Mouse (Mus musculus) neural tube, embryonic 14.5 days (tissue): ENCODE results near the gene Akap2. TPM values are rescaled to one million over a fixed set of nuclear protein-coding genes. Genes with fewer than 3 reads are reported as not detected.

Experiments
- ATAC-seq: fragments of 200-750 bp; cut with Nextera tagmentation; 2 replicates; pipeline ENCODE4 v1.8.0; 2017; ENCODE audit warnings: low read depth, mild to moderate bottlenecking, moderate TSS enrichment, moderate library complexity
- H3K27ac ChIP-seq: fragments of 300-500 bp; sonication (generic); 2 replicates; pipeline ENCODE4 v1.5.1; 2014; ENCODE audit warnings: low read depth, mild to moderate bottlenecking, control low read depth, low read length, moderate library complexity, mixed read lengths
- H3K27me3 ChIP-seq: fragments of 300-500 bp; sonication (generic); 2 replicates; pipeline ENCODE4 v1.6.1; 2014; ENCODE audit warnings: low read length; ENCODE audit not compliant: control insufficient read depth, insufficient read depth
- H3K36me3 ChIP-seq: fragments of 300-500 bp; sonication (generic); 2 replicates; pipeline ENCODE4 v1.6.1; 2014; ENCODE audit warnings: low read length, mixed read lengths; ENCODE audit not compliant: control insufficient read depth, insufficient read depth
- H3K4me1 ChIP-seq: fragments of 300-500 bp; sonication (generic); 2 replicates; pipeline ENCODE4 v1.6.1; 2014; ENCODE audit warnings: low read length; ENCODE audit not compliant: control insufficient read depth, insufficient read depth
- H3K4me2 ChIP-seq: fragments of 300-500 bp; sonication (generic); 2 replicates; pipeline ENCODE4 v1.6.1; 2014; ENCODE audit warnings: mild to moderate bottlenecking, low read depth, low read length, control low read depth
- H3K4me3 ChIP-seq: fragments of 300-500 bp; sonication (generic); 2 replicates; pipeline ENCODE4 v1.5.1; 2014; ENCODE audit warnings: low read depth, low read length, control low read depth, mixed read lengths
- H3K9ac ChIP-seq: fragments of 300-500 bp; sonication (generic); replicated peaks from 2 replicates; pipeline ENCODE4 v1.6.1; 2014; ENCODE audit warnings: low read depth, mild to moderate bottlenecking, control low read depth, low read length, mixed read lengths
- H3K9me3 ChIP-seq: fragments of 300-500 bp; sonication (generic); 2 replicates; pipeline ENCODE4 v1.6.1; 2016; ENCODE audit warnings: low read length; ENCODE audit not compliant: control insufficient read depth
- WGBS: fragments of 180-500 bp; shearing (Covaris S2); extraction: QIAGEN DNeasy Blood & Tissue Kit; methylation state at CpG from one replicate; pipeline ENCODE4 v1.1.7; 2014; 5-methylcytosine and 5-hydroxymethylcytosine counted together
- polyA plus RNA-seq: library from polyadenylated mRNA; unstranded; fragments of >200 nt; fragmentation: Nextera tagmentation; extraction: Ambion mirVana; gene quantifications from 2 replicates; pipeline ENCODE4 v1.2.1, GENCODE M21; 2014

The Akap2 gene
- polyA plus RNA-seq, 1 experiment from 2014 or later: 8.6 TPM

DNA sequence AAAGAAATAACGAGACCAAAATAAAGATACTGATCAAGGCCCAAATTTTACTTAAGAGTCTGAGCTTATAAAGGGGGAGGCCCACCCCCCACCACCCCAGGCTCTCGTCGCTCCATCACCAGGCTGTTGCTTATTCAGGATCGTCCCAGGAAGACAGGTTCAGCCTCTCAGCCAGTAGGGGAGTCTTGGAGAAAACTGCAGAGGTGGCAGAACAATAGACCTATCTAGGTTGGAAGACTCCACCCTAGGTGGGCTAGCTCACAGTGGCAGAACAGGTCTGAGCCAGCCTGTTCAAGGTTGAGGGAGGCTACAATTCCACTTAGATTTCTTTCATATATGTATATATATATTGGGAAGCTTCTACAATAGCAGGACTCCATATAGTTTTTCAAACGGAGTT is 216.7 kb downstream of the Akap2 start:
- Histone ChIP-seq H3K36me3 (no peaks in the 10 kb centered on the region), H3K9ac (no peak overlapping the region), H3K4me2 (no peak overlapping the region), H3K4me1 (no peaks in the 10 kb centered on the region), H3K4me3 (no peak overlapping the region), H3K9me3 (no peaks in the 10 kb centered on the region; the same call in 1 of the 2 replicates), H3K27me3 (no peaks in the 10 kb centered on the region), H3K27ac (no peak overlapping the region)
- WGBS: 79% methylated on average over 5 of the region's 5 CpGs
- no peak for ATAC-seq

DNA sequence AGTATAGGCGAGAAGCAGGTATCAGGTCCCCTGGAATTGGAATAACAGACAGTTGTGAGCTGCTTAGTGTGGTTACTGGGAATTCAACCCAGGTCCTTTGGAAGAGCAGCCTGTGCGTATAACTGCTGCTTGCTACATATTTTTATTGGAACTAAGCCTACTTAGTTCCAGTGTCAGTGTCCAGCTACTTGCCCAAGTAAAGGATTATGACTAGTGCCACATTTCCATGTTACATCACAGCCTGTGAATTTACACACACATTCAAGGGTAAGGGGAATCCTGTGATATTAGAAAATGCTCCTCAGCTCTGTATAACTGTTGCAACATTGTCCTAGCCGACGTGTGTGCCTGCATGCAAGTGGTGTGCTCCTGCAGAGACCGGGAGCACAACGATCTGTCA is 219.8 kb downstream of the Akap2 start:
- H3K9ac ChIP-seq: no peak overlapping the region
- H3K4me3 ChIP-seq: no peak overlapping the region
- H3K4me1 ChIP-seq: no peaks in the 10 kb centered on the region
- H3K36me3 ChIP-seq: no peaks in the 10 kb centered on the region
- H3K4me2 ChIP-seq: no peak overlapping the region
- no peaks in the 10 kb centered on the region for H3K27me3 ChIP-seq
- 90% methylated on average over 6 of the region's 6 CpGs for WGBS
- ATAC-seq: no peak
- no peaks in the 10 kb centered on the region; the same call in 1 of the 2 replicates for H3K9me3 ChIP-seq
- no peak overlapping the region for H3K27ac ChIP-seq

DNA sequence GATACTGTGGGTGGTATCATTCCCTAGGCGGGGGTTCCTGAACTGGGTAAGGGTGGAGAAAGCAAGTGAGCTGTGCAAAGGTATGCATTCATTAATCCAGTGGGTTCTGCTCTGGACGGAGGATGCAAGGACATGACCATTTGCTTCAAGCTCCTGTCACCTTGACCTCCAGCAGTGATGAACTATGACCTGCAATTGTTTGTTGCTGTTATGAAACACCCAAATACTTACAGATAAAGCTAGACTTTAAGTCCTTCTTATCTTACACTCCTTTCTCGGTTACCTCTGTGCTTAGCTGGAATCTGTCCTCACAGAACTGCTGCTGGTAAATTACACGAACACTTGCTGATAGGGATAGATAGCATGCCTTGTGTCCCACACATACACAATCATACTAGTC is 223.2 kb downstream of the Akap2 start:
- Histone ChIP-seq H3K9me3 (no peaks in the 10 kb centered on the region), H3K9ac (no peak overlapping the region), H3K36me3 (no peaks in the 10 kb centered on the region), H3K4me3 (no peak overlapping the region), H3K4me1 (no peaks in the 10 kb centered on the region), H3K4me2 (no peak overlapping the region), H3K27ac (no peak overlapping the region), H3K27me3 (no peaks in the 10 kb centered on the region)
- WGBS: 91% methylated on average over 4 of the region's 4 CpGs
- no peak for ATAC-seq

DNA sequence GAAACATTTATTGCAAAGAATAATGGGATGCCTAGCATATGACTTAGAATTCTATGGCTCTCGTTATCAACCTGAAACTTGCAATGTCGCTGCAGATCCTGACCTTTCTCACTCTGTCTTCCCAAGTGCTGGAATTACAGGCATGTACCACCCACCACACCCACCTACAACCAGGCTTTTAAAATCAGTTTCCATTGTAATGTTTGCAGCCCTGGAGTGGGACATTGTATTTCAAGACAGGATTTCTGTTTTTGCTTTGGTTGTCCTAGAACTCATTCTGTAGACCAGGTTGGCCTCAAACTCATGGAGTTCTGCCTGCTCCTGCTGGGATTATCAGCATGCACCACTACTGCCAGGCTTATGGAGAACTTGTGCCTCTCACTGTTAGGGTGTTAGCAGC is 225.4 kb downstream of the Akap2 start:
- Histone ChIP-seq H3K9ac (no peak overlapping the region), H3K27me3 (no peaks in the 10 kb centered on the region), H3K27ac (no peak overlapping the region), H3K36me3 (no peaks in the 10 kb centered on the region), H3K9me3 (no peaks in the 10 kb centered on the region), H3K4me1 (no peaks in the 10 kb centered on the region), H3K4me2 (no peak overlapping the region), H3K4me3 (no peak overlapping the region)
- no peak for ATAC-seq
- WGBS: 95% methylated on average over 2 of the region's 2 CpGs

Other genes with a start within 250 kb of the Akap2 start
- gene Pakap, start 149.5 kb upstream of the Akap2 start, polyA plus RNA-seq: 9.8 and 11.3 TPM in 2 replicates
- 0.33 and 0.39 TPM in 2 replicates for gene D630039A03Rik, start 198.6 kb downstream of the Akap2 start, polyA plus RNA-seq
- 272 and 294 TPM in 2 replicates for gene Txn1, start 238.8 kb downstream of the Akap2 start, polyA plus RNA-seq